Mouse (Mus musculus) bone marrow, adult 2 months (tissue): Measurements from ENCODE around the gene Zfp580.

Experiments
- CTCF ChIP-seq: fragments of 200-500 bp; IDR thresholded peaks from 2 replicates; pipeline ENCODE4 v1.5.1; 2011; ENCODE audit warnings: low read length, control low read depth; ENCODE audit not compliant: control insufficient read depth, insufficient read depth
- POLR2A ChIP-seq: fragments of 200-500 bp; IDR thresholded peaks from 2 replicates; pipeline ENCODE4 v1.6.1; 2011; ENCODE audit warnings: low read depth, mild to moderate bottlenecking, control low read depth, low read length, borderline replicate concordance; ENCODE audit not compliant: control insufficient read depth

- TF ChIP-seq POLR2A (no peak), CTCF (no peak)
These were observed 29.5 kb downstream of the Zfp580 start for GRCm38 (mm10) chr7:5080815-5081214.
